Mouse (Mus musculus) C2C12 (cell line): Measurements from ENCODE around the gene Ap1m1.

ENCODE experiments used
- CEBPB ChIP-seq: IDR thresholded peaks from one replicate; pipeline ENCODE4 v1.6.1; 2011; ENCODE audit warnings: low read depth, mild to moderate bottlenecking, control low read depth, moderate library complexity
- CTCF ChIP-seq: IDR thresholded peaks from one replicate; pipeline ENCODE4 v1.5.1; 2011; ENCODE audit not compliant: control insufficient read depth, insufficient read depth, insufficient read length
- FOSL1 ChIP-seq: IDR thresholded peaks from one replicate; pipeline ENCODE4 v1.8.0; 2011; ENCODE audit warnings: mild to moderate bottlenecking, low read length; ENCODE audit not compliant: poor library complexity, insufficient read depth, severe bottlenecking
- MAX ChIP-seq: IDR thresholded peaks from one replicate; pipeline ENCODE4 v1.6.1; 2011; ENCODE audit warnings: mild to moderate bottlenecking, control low read depth
- MYOD1 ChIP-seq: IDR thresholded peaks from one replicate; pipeline ENCODE4 v1.6.1; 2011; ENCODE audit warnings: low read depth; ENCODE audit not compliant: control insufficient read depth, insufficient read length
- MYOG ChIP-seq: IDR thresholded peaks from one replicate; pipeline ENCODE4 v1.6.1; 2011; ENCODE audit not compliant: control insufficient read depth, insufficient read length; ENCODE audit errors: extremely low read depth
- USF1 ChIP-seq: IDR thresholded peaks from one replicate; pipeline ENCODE4 v1.6.1; 2011; ENCODE audit warnings: low read depth, mild to moderate bottlenecking, control low read depth, moderate library complexity

GRCm38 (mm10) chr8:72291104-72291503, 51.3 kb downstream of the Ap1m1 start:
- TF ChIP-seq CTCF (no peak), FOSL1 (no peak), MAX (no peak), CEBPB (no peak), MYOG (no peak), MYOD1 (no peak), USF1 (no peak)
